Mouse (Mus musculus) midbrain, embryonic 13.5 days (tissue): Measurements from ENCODE around the gene Mfsd4a. TPM values are rescaled to one million over a fixed set of nuclear protein-coding genes. Genes with fewer than 3 reads are reported as not detected.

Source experiments
- ATAC-seq: fragments of 200-750 bp; cut with Nextera tagmentation; 2 replicates; pipeline ENCODE4 v1.8.0; 2017; ENCODE audit warnings: mild to moderate bottlenecking, moderate TSS enrichment, moderate library complexity
- H3K27ac ChIP-seq: fragments of 300-500 bp; sonication (generic); 2 replicates; pipeline ENCODE4 v1.5.1; 2015; ENCODE audit warnings: inconsistent platforms, mild to moderate bottlenecking, moderate library complexity
- H3K27me3 ChIP-seq: fragments of 300-500 bp; sonication (generic); 2 replicates; pipeline ENCODE4 v1.6.1; 2015; ENCODE audit warnings: mild to moderate bottlenecking, inconsistent platforms
- H3K36me3 ChIP-seq: fragments of 300-500 bp; sonication (generic); 2 replicates; pipeline ENCODE4 v1.6.1; 2015; ENCODE audit warnings: mild to moderate bottlenecking, inconsistent platforms
- H3K4me1 ChIP-seq: fragments of 300-500 bp; sonication (generic); replicated peaks from 2 replicates; pipeline ENCODE4 v1.6.1; 2015; ENCODE audit warnings: inconsistent platforms
- H3K4me2 ChIP-seq: fragments of 300-500 bp; sonication (generic); replicated peaks from 2 replicates; pipeline ENCODE4 v1.6.1; 2015; ENCODE audit warnings: moderate library complexity, mild to moderate bottlenecking, inconsistent platforms
- H3K4me3 ChIP-seq: fragments of 300-500 bp; sonication (generic); replicated peaks from 2 replicates; pipeline ENCODE4 v1.5.1; 2015; ENCODE audit warnings: mild to moderate bottlenecking, inconsistent platforms
- H3K9ac ChIP-seq: fragments of 300-500 bp; sonication (generic); replicated peaks from 2 replicates; pipeline ENCODE4 v1.6.1; 2015; ENCODE audit warnings: mild to moderate bottlenecking, inconsistent platforms
- H3K9me3 ChIP-seq: fragments of 300-500 bp; sonication (generic); 2 replicates; pipeline ENCODE4 v1.6.1; 2016; ENCODE audit warnings: mild to moderate bottlenecking, inconsistent platforms
- WGBS: fragments of 180-500 bp; shearing (Covaris S2); methylation state at CpG from one replicate; pipeline ENCODE4 v1.1.7; 2015; 5-methylcytosine and 5-hydroxymethylcytosine counted together
- polyA plus RNA-seq: library from polyadenylated mRNA; unstranded; fragments of >200 nt; fragmentation: Nextera tagmentation; extraction: Ambion mirVana; gene quantifications from 2 replicates; pipeline ENCODE4 v1.2.1, GENCODE M21; 2015

Mfsd4a gene
- polyA plus RNA-seq, 1 experiment from 2014 or later = 8.0 TPM

DNA sequence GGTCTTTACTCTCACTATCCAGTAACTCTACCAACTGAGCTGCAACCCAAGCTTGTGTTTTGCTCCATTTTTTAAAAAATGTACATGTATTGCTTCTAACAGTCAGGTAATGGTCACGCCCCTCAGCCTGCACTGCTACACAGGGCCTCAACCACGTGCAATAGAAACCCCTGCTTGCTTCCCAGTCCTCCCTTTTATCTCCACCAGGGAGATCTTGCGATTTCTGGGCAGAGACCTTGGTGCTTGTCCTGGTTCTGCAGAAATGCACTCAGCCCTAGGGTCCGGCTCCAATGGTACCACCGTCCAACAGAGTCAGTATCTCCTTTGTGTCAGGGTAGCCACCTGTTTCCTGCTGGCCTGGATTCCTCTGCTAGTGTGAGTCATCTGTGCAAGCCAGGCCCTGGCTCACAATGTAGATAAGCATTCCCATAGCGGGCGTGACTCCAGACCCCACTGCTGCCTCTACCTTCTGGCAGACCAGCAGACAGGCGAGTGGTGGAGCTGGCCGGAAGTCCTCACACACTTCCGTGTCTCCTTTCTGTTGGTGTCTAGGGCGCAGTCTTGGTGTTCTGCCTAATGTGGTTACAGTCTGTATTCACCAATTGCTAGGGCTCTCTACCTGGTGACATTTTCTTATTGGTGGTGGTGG, 27.6 kb upstream of the Mfsd4a start:
- H3K27me3 ChIP-seq = no peaks in the 10 kb centered on the region
- H3K27ac ChIP-seq = no peak overlapping the region
- H3K36me3 ChIP-seq = no peaks in the 10 kb centered on the region
- H3K4me3 ChIP-seq = no peak overlapping the region
- WGBS = 87% methylated on average over 11 of the region's 11 CpGs
- no peak for ATAC-seq
- H3K4me1 ChIP-seq = no peaks in the 10 kb centered on the region
- H3K9me3 ChIP-seq = no peaks in the 10 kb centered on the region
- H3K9ac ChIP-seq = no peak overlapping the region
- H3K4me2 ChIP-seq = no peak overlapping the region

DNA sequence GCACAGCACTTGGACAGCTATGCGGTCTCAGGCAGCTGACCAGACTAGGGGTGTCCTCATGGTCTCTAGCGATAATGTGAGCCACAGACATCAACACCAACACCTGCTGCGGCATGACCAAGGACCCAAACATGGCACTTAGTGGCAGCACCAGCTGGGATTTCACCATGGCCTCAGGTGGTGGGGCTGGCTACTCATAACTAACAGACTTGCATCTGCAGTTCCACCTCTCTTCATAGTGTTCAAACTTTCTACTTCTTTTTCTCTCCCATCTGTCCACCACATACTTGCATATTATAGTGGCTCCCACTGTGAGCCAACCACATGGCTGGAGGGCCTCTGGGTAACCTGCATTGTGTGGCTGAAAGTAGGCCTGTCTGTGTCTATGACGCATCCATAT, 25.4 kb upstream of the Mfsd4a start:
- Histone ChIP-seq H3K4me2 (no peak overlapping the region), H3K9ac (no peak overlapping the region), H3K4me1 (no peaks in the 10 kb centered on the region), H3K36me3 (no peaks in the 10 kb centered on the region), H3K4me3 (no peak overlapping the region), H3K27me3 (no peaks in the 10 kb centered on the region), H3K9me3 (no peaks in the 10 kb centered on the region), H3K27ac (no peak overlapping the region)
- ATAC-seq = no peak
- 94% methylated on average over 4 of the region's 4 CpGs for WGBS

DNA sequence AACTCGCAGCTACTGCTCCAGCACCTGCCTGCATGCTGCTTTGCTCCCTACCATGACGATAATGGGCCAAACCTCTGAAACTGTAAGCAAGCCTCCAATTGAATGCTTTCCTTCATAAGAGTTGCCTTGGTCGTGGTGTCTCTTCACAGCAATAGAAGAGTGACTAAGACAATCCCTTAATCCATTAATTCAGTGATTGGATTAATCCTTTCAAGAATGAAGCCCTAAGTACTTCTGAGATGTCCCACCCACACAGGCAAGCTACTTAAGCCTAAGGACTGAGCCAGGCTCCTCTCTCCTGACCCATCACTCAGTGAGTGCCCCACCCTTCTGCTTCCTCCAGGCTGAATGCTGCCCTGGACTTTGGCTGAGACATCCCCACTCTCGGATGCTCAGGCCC, 22.4 kb upstream of the Mfsd4a start:
- Histone ChIP-seq H3K36me3 (no peaks in the 10 kb centered on the region), H3K9ac (no peak overlapping the region), H3K27ac (no peak overlapping the region), H3K4me1 (no peaks in the 10 kb centered on the region), H3K4me3 (no peak overlapping the region), H3K27me3 (no peaks in the 10 kb centered on the region), H3K4me2 (no peak overlapping the region), H3K9me3 (no peaks in the 10 kb centered on the region)
- ATAC-seq = no peak
- WGBS = 27% methylated on average over 4 of the region's 4 CpGs

DNA sequence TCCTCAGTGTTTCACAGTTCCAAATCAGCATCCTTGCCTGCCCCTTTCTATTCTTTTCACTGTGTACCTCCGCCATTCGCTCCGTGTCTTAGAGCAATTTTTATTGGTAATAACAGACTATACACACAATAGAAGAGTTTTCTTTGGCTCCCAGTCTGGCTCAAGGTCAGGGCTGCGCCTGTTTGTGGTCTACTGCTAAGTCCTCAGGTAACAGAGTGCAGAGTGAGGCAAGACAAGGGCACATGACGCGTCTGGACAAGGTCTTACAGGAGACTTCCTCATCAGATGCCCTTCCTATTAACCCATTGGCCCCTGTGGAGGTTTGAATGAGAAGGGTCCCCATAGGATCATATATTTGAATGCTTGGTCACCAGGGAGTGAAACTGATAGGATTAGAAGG, 21.9 kb upstream of the Mfsd4a start:
- Histone ChIP-seq H3K4me3 (no peak overlapping the region), H3K36me3 (no peaks in the 10 kb centered on the region), H3K4me1 (no peaks in the 10 kb centered on the region), H3K9me3 (no peaks in the 10 kb centered on the region), H3K27ac (no peak overlapping the region), H3K4me2 (no peak overlapping the region), H3K9ac (no peak overlapping the region), H3K27me3 (no peaks in the 10 kb centered on the region)
- WGBS = 76% methylated on average over 6 of the region's 6 CpGs
- ATAC-seq = no peak

DNA sequence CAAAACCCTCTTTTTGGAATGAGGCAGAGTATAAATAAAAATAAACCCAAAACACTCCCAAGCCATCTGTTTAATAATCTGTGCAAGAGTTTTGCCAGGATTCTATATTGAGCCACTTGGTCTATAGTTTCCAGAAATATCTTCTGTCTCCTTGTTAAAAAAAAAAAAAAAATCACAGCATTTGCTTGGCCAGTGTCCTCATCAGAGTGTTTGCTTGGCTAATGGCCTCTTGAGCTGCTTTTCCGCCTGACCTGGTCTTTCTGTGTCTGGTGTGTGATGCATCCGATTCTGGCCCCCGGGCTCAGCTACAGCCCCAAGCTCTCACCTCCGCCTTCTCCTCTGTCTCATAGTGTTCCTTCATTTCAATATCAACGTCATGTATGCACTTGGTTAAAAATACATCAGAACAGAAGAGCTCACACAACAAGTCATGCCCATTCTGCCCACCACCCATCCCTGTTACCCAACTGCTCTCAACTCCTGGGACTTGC, 20.4 kb upstream of the Mfsd4a start:
- no peak overlapping the region for H3K27ac ChIP-seq

DNA sequence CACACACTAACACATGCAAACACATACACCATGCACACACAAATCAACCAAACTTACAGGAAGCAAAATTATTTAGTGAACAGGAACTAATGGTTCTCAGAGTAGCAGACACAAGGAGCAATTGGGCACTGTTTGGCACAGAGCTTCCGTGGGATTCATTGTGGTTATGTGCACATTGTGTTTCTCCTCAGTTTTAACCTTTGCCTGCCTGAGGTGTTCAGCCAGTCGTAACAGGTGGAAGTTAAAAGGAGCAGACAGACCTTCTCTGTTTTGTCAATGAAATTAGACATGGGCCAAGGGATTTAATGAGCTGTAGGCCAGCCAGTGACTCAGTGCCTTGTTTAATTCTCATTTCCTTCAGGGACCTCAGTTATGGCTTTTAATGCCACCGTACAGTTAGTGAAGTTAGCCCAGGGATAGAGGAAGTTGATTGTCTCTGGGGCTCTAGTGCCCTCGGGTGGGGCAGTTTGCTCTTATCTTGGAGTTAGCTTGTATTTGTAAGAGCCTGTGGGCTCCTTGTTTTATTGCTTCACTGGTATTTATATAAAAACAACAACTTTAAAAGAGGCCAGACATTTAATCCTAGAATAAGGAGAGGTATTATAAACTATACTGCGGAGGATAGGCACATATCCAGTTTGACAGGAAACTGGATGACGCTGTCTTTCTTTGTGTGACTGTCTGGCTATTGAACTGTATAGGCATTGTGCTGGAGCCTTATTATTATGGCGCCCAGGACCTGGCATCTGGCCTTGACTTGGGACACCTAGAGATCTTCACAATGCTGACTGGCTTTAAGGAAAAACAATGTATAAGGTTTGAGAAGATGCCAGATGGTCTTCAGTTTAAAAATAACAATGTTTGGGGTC, 17.6 kb upstream of the Mfsd4a start:
- H3K9ac ChIP-seq = no peak overlapping the region
- H3K4me1 ChIP-seq = no peaks in the 10 kb centered on the region
- no peak overlapping the region for H3K4me2 ChIP-seq
- H3K27me3 ChIP-seq = no peaks in the 10 kb centered on the region
- H3K27ac ChIP-seq = no peak overlapping the region
- no peaks in the 10 kb centered on the region for H3K36me3 ChIP-seq
- no peak for ATAC-seq
- H3K9me3 ChIP-seq = no peaks in the 10 kb centered on the region; the same call in 1 of the 2 replicates
- no peak overlapping the region for H3K4me3 ChIP-seq
- WGBS = 75% methylated on average over 7 of the region's 7 CpGs

More for the DNA sequence above, 20.4 kb upstream of the Mfsd4a start:
- H3K4me2 ChIP-seq = no peak overlapping the region
- no peaks in the 10 kb centered on the region for H3K36me3 ChIP-seq
- H3K4me3 ChIP-seq = no peak overlapping the region
- 76% methylated on average over 5 of the region's 5 CpGs for WGBS
- H3K9me3 ChIP-seq = no peaks in the 10 kb centered on the region
- H3K4me1 ChIP-seq = no peaks in the 10 kb centered on the region
- H3K9ac ChIP-seq = no peak overlapping the region
- ATAC-seq = no peak
- no peaks in the 10 kb centered on the region for H3K27me3 ChIP-seq

DNA sequence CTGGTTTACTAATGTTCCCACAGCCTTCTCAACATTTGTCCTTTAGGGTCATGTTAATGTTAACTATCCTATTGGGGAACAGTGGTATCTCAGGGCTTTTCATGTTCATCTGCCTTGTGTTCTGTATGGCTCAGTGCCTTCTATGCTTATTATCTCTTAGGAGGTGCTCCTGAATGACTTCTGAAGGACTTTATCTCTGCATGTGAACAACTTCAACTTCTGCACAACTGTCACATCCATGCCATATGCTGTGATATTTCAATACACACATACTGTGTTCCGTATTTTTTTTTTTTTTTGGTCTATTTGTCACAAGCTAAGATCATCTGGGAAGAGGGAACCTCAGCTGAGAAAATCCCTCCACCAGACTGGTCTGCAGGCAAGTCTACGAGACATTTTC, 10.6 kb upstream of the Mfsd4a start:
- no peak for ATAC-seq
- H3K9ac ChIP-seq = no peak overlapping the region
- no peaks in the 10 kb centered on the region; the same call in 1 of the 2 replicates for H3K9me3 ChIP-seq
- H3K4me3 ChIP-seq = no peak overlapping the region
- no peaks in the 10 kb centered on the region for H3K36me3 ChIP-seq
- H3K4me1 ChIP-seq = no peaks in the 10 kb centered on the region
- WGBS = 84% methylated on average over 2 of the region's 2 CpGs
- no peak overlapping the region for H3K4me2 ChIP-seq
- H3K27ac ChIP-seq = no peak overlapping the region
- no peaks in the 10 kb centered on the region for H3K27me3 ChIP-seq

DNA sequence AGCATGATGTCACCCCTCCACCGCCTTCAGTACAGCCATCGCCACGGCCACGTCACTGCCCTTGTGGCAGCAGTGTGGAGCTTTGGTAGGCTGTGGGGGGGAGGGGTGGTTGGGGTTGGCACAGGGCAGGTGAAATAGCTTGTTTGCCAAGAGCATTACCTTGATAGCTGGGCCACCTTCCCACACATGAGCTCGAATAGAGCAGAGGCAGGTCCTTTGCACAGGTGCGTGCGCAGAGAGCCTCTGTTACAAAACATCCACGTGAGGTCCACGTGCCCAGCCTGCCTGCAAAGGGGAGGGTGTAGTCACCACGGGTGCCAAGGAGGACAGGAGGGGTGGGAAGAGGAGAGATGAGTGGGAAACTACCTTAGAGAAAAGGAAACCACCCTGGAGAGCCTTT, 7.7 kb upstream of the Mfsd4a start:
- H3K27me3 ChIP-seq = 0 out of 2 replicates have a peak, but pooled peaks cover 6% of the 10 kb centered on the region
- H3K4me3 ChIP-seq = no peak overlapping the region
- 84% methylated on average over 10 of the region's 10 CpGs for WGBS
- no peak overlapping the region for H3K4me2 ChIP-seq
- H3K4me1 ChIP-seq = no peaks in the 10 kb centered on the region
- no peaks in the 10 kb centered on the region for H3K9me3 ChIP-seq
- no peak overlapping the region for H3K9ac ChIP-seq
- H3K27ac ChIP-seq = no peak overlapping the region
- no peaks in the 10 kb centered on the region for H3K36me3 ChIP-seq
- no peak for ATAC-seq

DNA sequence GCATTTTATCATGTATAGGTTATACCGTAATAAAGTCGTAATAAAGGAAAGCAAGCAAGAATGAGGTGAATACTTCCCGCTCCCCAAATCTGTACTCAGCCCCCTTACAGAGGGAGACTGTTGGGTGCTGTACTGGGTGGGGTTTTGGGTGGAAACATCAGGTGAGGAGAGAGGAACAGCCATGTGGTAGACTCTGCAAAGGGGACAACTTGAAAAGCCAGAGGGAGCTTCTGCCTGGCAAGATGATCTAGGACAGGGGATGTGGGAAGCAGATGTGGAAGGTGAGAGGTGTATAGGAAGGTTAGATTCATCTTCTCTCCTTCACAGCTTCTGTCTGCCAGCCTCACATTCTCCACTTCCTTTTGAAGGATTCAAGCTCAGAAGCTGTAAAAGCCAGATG, 2.8 kb upstream of the Mfsd4a start:
- H3K4me2 ChIP-seq = no peak overlapping the region
- no peaks in the 10 kb centered on the region for H3K9me3 ChIP-seq
- peaks cover 12% of the 10 kb centered on the region for H3K4me1 ChIP-seq
- H3K36me3 ChIP-seq = no peaks in the 10 kb centered on the region
- no peak overlapping the region for H3K9ac ChIP-seq
- ATAC-seq = no peak
- no peak overlapping the region for H3K4me3 ChIP-seq
- 91% methylated on average over 3 of the region's 3 CpGs for WGBS
- peaks cover 44% of the 10 kb centered on the region for H3K27me3 ChIP-seq
- no peak overlapping the region for H3K27ac ChIP-seq

DNA sequence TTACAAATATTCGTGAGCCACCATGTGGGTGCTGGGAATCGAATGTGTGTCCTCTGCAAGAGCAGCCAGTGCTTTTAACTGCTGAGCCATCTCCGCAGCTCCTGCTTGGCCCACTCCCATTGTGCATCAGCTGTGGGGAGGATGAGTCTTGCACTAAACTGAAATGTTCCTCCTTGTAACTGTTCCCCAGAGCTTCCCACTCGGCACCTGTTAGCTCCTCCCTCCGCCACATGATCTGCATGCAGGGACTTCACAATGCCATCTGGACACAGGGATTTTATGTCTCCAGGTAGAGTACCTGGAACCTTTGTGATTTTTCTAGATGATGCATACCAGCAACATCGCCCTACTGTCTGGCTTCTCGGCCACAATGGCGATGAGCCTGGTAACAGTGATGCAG, 1.6 kb upstream of the Mfsd4a start:
- no peaks in the 10 kb centered on the region for H3K36me3 ChIP-seq
- peaks cover 16% of the 10 kb centered on the region for H3K4me1 ChIP-seq
- H3K9ac ChIP-seq = no peak overlapping the region
- no peaks in the 10 kb centered on the region for H3K9me3 ChIP-seq
- peaks cover 54% of the 10 kb centered on the region for H3K27me3 ChIP-seq
- WGBS = 89% methylated on average over 8 of the region's 8 CpGs
- ATAC-seq = no peak
- no peak overlapping the region for H3K27ac ChIP-seq
- H3K4me3 ChIP-seq = no peak overlapping the region
- H3K4me2 ChIP-seq = no peak overlapping the region

DNA sequence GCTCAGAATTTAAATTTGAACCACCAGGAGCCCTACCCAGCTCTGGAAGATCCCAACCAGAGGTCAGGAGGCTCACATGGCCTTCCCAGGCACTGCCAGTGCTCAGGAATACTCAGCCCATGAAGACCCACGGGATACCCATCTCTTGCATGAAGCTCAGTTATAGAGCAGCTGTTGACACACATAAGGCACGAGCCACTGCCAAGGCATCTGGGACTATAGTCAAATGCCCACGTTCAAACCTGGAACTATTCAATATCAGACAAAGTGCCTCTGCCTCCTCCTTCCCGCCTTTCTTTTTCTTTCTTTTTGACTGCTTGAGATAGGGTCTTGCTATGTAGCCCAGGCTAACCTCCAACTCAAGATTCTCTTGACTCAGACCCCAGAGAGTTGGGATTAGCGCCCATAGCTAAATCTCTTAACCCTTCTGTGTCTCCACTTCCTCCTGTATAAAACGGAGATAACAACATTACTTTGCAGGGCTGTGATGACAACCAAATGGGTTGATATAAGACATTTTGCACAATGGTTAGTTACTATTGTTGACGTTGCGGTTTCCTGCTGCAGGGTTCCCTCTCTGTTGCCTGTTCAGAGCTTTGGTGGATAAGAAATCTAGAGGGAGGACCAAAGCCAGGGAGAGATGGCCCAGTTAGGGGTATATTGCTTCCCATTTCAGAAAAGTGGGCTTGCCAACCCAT, 2.2 kb downstream of the Mfsd4a start:
- Histone ChIP-seq H3K4me3 (no peak overlapping the region), H3K27ac (no peak overlapping the region), H3K9ac (no peak overlapping the region), H3K9me3 (no peaks in the 10 kb centered on the region), H3K36me3 (no peaks in the 10 kb centered on the region), H3K4me2 (no peak overlapping the region), H3K4me1 (peaks cover 16% of the 10 kb centered on the region), H3K27me3 (peaks cover 48% of the 10 kb centered on the region)
- no peak for ATAC-seq
- WGBS = 79% methylated on average over 8 of the region's 8 CpGs

DNA sequence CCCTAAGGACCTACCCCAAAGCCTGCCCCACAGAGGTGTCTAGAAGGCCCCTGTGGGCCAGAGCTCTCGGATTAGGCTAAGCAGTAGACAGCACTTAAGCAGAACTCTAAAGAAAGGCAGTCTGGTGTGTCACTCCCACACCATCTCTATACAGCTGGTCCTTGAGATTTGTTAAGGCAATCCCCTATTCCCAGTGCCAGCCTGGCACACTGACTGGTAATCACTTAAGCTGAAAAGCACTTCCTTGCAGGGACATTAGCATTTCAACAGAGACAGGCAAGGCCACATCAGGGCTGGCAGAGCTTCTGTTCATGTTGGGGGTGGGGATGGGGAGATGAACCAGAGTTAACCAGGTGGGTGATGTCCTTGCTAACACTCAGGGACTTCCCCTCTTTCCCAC, 2.9 kb downstream of the Mfsd4a start:
- Histone ChIP-seq H3K36me3 (no peaks in the 10 kb centered on the region), H3K4me2 (no peak overlapping the region), H3K9ac (no peak overlapping the region), H3K27ac (no peak overlapping the region), H3K4me1 (peaks cover 16% of the 10 kb centered on the region), H3K4me3 (no peak overlapping the region), H3K9me3 (no peaks in the 10 kb centered on the region), H3K27me3 (peaks cover 48% of the 10 kb centered on the region)
- ATAC-seq = no peak
- WGBS = 21% methylated on average over 1 of the region's 1 CpGs
